Mouse (Mus musculus) NIH3T3 (cell line): ENCODE measurements around the gene Cpsf6.

ENCODE experiments used
- DNase-seq: peaks from one replicate; pipeline ENCODE4 v3.0.0-alpha.2; 2012; ENCODE audit warnings: low read depth

Gene Cpsf6

GRCm38 (mm10) chr10:117385086-117385430, 5.2 kb upstream of the Cpsf6 start:
- no peak for DNase-seq

- DNase-seq: no peak
These were observed 4.7 kb upstream of the Cpsf6 start for GRCm38 (mm10) chr10:117384386-117385085.

GRCm38 (mm10) chr10:117383941-117384340, 4.1 kb upstream of the Cpsf6 start:
- DNase-seq: no peak

DNA sequence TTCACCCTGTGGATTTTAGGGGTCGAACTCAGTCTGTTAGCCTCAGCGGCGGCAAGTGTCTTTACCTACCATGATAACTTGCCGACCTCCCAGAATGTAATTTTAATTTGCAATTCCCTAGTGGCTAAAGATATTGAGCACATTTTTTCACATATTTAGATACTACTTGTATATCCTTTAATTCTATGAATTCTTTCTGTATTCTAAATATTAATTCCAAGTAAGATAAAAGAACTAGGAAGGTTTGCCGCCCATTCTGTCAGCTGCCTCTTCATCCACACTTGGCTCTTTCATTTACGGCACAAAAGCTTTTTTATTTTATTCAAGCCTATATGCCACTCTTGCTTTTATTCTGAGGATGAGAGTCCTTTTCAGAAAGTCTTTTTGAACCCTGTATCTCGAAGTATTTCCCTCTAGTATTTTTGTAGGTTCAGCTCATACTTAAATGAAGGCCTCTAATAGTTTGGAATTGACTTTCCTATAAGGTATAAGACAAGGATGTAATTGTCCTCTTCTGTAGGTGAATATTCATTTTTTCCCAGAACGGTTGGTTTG, 3.3 kb upstream of the Cpsf6 start:
- no peak for DNase-seq

DNA sequence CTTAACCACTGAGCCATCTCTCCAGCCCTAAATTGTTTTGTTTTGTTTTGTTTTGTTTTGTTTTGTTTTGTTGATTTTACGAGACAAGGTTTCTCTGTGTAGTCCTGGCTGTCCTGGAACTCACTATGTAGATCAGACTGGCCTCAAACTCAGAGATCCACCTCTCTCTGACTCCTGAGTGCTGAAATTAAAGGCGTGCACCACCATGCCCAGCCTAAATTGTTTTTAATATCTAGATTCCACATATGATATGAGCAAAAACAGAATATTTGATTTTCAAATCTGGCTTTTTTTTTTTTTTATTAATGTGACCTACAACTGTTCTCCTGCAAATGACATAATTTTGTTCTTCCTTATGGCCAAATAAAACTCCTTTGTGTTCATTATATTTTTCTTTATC, 2.3 kb upstream of the Cpsf6 start:
- no peak for DNase-seq

DNA sequence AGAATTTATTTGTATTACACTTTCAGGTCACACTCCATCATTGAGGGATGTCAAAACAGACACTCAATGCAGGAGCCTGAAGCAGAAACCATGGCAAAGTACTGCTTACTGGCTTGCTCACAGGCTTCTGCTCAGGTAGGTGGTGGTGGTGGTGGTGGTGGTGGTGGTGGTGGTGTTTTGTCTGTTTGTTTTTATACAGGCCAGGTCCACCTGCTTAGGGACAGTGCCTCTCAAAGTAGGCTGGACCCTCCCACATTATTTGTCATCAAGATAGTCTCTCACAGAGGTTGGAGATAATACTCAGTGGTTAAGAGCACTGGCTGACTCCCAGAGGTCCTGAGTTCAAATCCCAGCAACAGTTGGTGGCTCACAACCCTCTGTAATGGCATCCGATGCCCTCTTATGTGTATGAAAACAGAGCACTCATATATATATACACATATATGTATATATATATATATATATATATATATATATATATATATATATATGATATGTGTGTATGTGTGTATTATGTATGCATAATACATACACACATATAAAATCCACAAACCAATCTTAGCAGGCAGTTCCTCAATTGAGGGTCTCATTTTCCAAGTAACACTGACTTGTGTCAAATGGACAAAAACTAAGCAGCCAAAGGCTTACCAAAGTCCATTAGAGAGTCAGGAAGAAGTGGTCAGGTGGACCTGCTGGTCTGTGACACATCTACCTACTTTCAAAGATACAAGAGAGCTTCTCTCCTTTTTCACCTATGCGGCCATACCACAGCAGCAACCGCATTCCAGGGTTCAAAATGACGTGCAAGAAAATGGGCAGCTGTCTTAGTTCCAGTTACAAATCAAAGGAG, 1.1 kb upstream of the Cpsf6 start:
- no peak for DNase-seq

DNA sequence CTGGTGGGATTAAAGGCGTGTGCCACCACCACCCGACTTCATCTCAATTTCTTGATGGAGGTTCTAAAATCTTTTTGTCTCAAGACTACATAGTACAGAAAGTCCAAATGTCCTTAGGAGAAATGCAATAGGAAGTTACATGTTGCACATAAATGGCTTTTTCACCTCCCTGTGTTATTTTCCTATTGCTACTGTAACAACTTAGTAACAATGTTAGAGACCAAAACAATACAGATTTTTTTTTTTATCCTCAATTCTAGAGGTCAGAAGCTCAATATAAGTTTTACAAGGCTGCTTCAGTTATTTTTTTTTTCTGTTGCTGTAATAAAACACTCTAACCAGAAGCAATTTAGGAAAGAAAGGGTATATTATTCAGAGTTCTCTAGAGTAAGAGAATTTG, 374 bp downstream of the Cpsf6 start:
- DNase-seq: no peak

- DNase-seq: no peak
These were observed 1.2 kb downstream of the Cpsf6 start for GRCm38 (mm10) chr10:117378642-117379041.

DNA sequence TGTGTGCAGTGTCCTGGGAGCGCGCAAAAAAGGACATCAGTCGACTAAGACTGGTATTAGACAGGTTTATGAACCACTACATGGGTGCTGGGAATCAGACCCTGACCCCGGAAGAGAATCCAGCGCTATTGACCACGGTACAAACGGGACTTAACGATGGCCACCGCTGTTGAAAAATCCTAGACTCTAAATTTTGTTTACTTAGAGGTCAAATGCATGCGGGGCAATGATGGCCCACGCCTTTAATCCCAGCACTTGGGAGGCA, 1.6 kb downstream of the Cpsf6 start:
- no peak for DNase-seq

DNA sequence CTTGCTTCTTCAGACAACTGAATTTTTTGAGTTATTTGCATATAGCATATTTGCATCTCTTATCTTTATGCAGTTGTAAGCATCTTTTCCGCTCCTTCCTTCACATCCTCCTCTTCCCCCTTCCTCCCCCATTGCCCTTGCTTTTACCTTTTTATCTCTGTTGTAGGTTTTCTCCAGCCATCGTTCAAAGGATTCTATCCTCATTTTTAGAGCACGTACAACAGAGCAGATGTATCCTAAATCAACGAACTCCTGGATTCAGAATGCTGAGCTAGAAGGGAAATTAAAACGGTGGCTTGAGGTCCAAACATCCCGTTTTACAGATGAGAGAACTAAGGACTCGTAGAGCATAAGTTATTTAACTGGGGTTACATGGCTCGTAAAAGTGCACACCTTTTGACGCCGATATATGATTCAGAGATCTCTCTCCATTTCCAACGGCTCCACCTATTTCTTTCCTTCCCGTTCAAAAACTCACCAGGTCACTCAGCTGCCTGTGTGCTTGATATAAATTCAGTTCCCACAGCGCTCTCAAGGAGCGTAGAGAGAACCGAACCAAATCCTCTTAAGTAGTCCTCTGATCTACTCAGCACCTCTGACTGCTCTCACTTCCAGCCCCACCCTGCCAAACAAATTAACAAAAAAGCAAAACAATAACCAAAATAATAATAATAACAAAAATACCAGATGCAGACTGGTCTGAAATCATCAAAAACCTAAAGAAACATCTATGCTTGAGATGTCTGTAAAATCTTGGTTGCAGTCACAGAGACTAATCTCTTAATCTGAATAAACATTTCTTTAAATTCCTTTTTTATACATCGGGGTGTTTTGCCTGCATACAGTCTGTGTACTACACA, 2.2 kb downstream of the Cpsf6 start:
- peak; percentile 13 for DNase-seq

DNA sequence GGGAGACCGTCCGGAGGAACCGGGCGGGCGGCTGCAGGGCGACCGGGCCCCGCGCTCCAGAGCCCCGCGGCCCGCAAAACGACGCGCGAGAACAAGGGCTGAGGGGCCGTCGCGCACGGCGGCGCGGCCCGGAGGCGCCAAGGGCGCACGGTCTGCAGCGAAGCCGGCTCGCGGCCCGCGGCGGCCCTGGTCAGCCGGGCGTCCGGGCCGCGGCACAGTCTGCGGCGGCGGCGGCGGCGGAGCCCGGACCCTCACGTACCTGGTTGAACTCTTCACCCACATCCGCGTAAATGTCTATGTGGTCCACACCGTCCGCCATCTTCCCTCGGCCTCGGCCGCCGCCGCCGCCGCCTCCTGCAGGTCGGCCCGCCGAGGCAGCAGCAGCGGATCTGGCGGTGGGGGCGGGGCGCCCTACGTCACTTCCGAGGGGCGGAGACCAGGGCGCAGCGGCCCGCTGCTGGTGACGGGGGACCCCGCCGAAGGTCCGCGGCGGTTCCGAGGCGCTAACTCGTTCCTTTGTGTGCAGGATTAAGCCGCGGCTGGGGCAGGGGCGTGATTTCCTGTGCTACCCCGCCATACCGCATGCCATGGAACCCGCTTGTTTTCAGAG, 3.1 kb downstream of the Cpsf6 start:
- peak; percentile 97 for DNase-seq

DNA sequence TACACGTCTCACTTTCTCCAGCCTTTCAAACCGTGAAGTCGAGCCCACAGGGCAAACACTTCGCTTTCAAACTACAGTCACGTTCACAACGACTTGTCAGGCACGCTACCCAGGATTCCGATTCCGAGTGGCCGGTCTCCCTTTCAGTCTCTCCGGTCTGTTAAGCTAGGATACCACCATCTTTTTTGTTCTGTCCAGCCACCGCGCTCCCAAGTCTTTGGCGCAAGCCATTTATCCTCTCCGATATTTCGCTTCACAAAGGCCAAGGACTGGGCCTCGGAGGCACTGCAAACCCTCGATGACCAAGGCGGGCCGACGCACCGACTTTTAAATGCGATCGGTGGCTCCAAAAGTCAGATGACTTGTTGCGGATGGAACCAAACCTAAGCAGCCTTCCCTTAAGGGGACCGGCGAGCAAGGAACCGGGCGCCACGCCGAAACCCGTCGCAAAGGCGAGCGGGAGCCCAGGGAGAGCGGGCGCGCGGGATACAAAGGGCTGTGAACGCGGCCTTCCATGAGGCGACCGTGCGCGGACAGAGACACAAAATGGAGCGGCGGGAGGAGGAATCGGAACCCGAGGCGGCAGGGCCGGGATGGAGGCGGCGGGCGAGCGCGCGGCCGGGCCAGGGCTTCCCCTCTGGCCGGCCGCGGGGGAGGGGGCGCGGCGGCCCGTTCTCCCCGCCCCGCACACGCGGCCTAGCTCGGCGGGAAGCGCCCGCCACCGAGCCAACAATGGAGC, 3.8 kb downstream of the Cpsf6 start:
- DNase-seq: peak; percentile 72

GRCm38 (mm10) chr10:117375163-117375562, 4.7 kb downstream of the Cpsf6 start:
- peak; percentile 9 for DNase-seq

DNA sequence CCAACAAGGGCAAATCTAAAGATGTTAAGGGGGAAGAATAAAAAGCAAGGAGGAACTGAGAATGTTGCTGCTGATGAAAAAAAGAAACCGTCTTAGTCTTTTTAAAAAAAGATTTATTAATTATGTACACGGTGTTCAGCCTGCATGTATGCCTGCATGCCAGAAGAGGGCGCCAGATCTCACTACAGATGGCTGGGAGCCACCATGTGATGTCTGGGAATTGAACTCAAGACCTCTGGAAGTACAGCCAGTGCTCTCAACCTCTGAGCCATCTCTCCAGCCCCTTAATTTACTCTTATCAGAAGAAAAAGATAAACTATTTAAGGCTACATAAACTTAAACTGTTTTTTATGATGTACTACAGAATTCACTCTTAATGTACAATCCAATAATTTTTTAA, 16.7 kb downstream of the Cpsf6 start:
- peak; percentile 78 for DNase-seq

DNA sequence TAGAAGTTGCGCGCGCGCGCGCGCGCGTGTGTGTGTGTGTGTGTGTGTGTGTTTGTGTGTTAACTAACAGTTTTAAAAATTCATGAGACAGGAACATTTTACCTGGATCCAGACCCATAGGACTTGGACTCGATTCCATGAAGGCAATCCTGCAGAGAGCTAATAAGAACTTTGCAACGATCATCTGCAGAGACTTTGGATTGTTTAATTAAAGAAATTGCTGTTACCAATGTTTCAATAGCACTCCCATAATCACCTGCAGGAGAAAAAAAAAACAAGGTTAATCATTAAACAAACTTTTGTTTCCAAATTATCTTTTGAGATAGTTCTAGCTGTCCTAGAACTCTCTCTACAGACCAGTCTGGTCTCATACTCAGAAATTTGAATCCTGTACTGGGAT, 20.9 kb downstream of the Cpsf6 start:
- DNase-seq: no peak

- DNase-seq: no peak
These were observed 36.8 kb downstream of the Cpsf6 start for GRCm38 (mm10) chr10:117343000-117343399.

- DNase-seq: no peak
These were observed 37.4 kb downstream of the Cpsf6 start for GRCm38 (mm10) chr10:117342406-117342805.

DNA sequence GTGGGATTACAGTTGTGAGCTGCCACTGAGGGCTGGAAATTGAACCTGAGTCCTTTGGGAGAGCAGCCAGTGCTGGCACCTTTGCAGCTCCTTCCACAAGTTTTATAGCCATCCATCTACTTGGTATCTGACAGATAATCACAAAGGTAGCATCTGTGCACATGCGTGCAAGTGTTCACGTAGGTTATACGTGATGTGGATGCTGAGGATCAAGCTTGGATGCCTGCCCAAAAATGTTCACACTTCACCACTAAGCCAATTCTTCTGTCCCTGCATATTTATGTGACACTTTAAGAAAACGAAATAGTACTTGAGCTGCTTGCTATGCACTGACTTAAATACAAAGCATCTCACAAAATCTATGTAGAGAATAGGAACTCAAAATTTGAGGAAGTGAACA, 38.8 kb downstream of the Cpsf6 start:
- DNase-seq: no peak

- no peak for DNase-seq
These were observed 40.6 kb downstream of the Cpsf6 start for GRCm38 (mm10) chr10:117339241-117339640.

- peak; percentile 41 for DNase-seq
These were observed 41.9 kb downstream of the Cpsf6 start for GRCm38 (mm10) chr10:117337946-117338345.

- DNase-seq: no peak
These were observed 44.2 kb downstream of the Cpsf6 start for GRCm38 (mm10) chr10:117335649-117336048.
